Mouse (Mus musculus) embryonic fibroblast, embryonic 13.5 days (primary cell): ENCODE results near the gene Omp.

ENCODE experiments used
- CTCF ChIP-seq: IDR thresholded peaks from 2 replicates; pipeline ENCODE4 v1.5.1; 2011; ENCODE audit warnings: mild to moderate bottlenecking, control low read depth, low read length, moderate library complexity, borderline replicate concordance; ENCODE audit not compliant: insufficient read depth
- POLR2A ChIP-seq: IDR thresholded peaks from 2 replicates; pipeline ENCODE4 v1.6.1; 2011; ENCODE audit warnings: low read depth, mild to moderate bottlenecking, control low read depth, low read length, moderate library complexity

GRCm38 (mm10) chr7:98186637-98187036, 41.3 kb upstream of the Omp start:
- TF ChIP-seq POLR2A (no peak), CTCF (no peak)
